Mouse (Mus musculus) G1E (cell line): Measurements from ENCODE around the gene Exo5.

Source experiments
- CTCF ChIP-seq: IDR thresholded peaks from 2 replicates; pipeline ENCODE4 v1.5.1; 2012; ENCODE audit warnings: low read depth, low read length, inconsistent platforms, mixed read lengths
- TAL1 ChIP-seq: conservative IDR thresholded peaks from 2 replicates; pipeline ENCODE4 v1.6.1; 2012; ENCODE audit warnings: low read depth, low read length, inconsistent platforms, mixed read lengths

GRCm38 (mm10) chr4:120953038-120953437, 28.2 kb upstream of the Exo5 start:
- TF ChIP-seq CTCF (no peak), TAL1 (no peak)
